Mouse (Mus musculus) midbrain, embryonic 13.5 days (tissue): ENCODE measurements around the gene Olfr203. TPM values are rescaled to one million over a fixed set of nuclear protein-coding genes. Genes with fewer than 3 reads are reported as not detected.

Experiments used
- polyA plus RNA-seq: library from polyadenylated mRNA; unstranded; fragments of >200 nt; fragmentation: Nextera tagmentation; extraction: Ambion mirVana; gene quantifications from 2 replicates; pipeline ENCODE4 v1.2.1, GENCODE M21; 2015

Gene Olfr203
- polyA plus RNA-seq, 1 experiment from 2014 or later, result not detected

Other genes starting within 250 kb of the Olfr203 start
- gene Olfr190, start 220.9 kb upstream of the Olfr203 start, polyA plus RNA-seq, result not detected in 2 replicates
- gene Olfr191, start 209.1 kb upstream of the Olfr203 start, polyA plus RNA-seq, result not detected in 2 replicates
- not detected in 2 replicates for gene Olfr193, start 187.0 kb upstream of the Olfr203 start, polyA plus RNA-seq
- gene Olfr194, start 177.8 kb upstream of the Olfr203 start, polyA plus RNA-seq, result not detected in 2 replicates
- not detected in 2 replicates for gene Olfr195, start 151.8 kb upstream of the Olfr203 start, polyA plus RNA-seq
- not detected in 2 replicates for gene Olfr196, start 128.4 kb upstream of the Olfr203 start, polyA plus RNA-seq
- gene Olfr198, start 95.3 kb upstream of the Olfr203 start, polyA plus RNA-seq, result not detected in 2 replicates
- not detected in 2 replicates for gene Olfr199, start 79.1 kb upstream of the Olfr203 start, polyA plus RNA-seq
- gene Olfr201, start 26.2 kb upstream of the Olfr203 start, polyA plus RNA-seq, result not detected in 2 replicates
- not detected in 2 replicates for gene Olfr202, start 12.1 kb upstream of the Olfr203 start, polyA plus RNA-seq
- not detected in 2 replicates for gene Olfr204, start 19.4 kb downstream of the Olfr203 start, polyA plus RNA-seq
- not detected in 2 replicates for gene Olfr205, start 32.3 kb downstream of the Olfr203 start, polyA plus RNA-seq
- gene Olfr206, start 50.4 kb downstream of the Olfr203 start, polyA plus RNA-seq, result not detected in 2 replicates
- not detected in 2 replicates for gene Olfr209, start 65.1 kb downstream of the Olfr203 start, polyA plus RNA-seq
- gene Gabrr3, start 108.5 kb downstream of the Olfr203 start, polyA plus RNA-seq, result 0.12 and 0.30 TPM in 2 replicates
- 11.5 TPM in 2 replicates for gene Riox2, start 172.9 kb downstream of the Olfr203 start, polyA plus RNA-seq